Mouse (Mus musculus) forebrain, embryonic 10.5 days (tissue): ENCODE results near the gene Chd9. TPM values are rescaled to one million over a fixed set of nuclear protein-coding genes. Genes with fewer than 3 reads are reported as not detected.
A peak's percentile ranks its signal among the peaks of the same experiment; 100 is the strongest.

Experiments used
- DNase-seq: peaks from one replicate; pipeline ENCODE4 v3.0.0-alpha.2; 2017; ENCODE audit warnings: low spot score; ENCODE audit errors: extremely low spot score
- H3K27ac ChIP-seq: fragments of 300-500 bp; sonication (generic); 2 replicates; pipeline ENCODE4 v1.5.1; 2016; ENCODE audit warnings: mild to moderate bottlenecking
- H3K27me3 ChIP-seq: fragments of 300-500 bp; sonication (generic); 2 replicates; pipeline ENCODE4 v1.6.1; 2016; ENCODE audit warnings: mild to moderate bottlenecking; ENCODE audit not compliant: poor library complexity, severe bottlenecking
- H3K36me3 ChIP-seq: fragments of 300-500 bp; sonication (generic); replicated peaks from 2 replicates; pipeline ENCODE4 v1.6.1; 2016; ENCODE audit warnings: mild to moderate bottlenecking, moderate library complexity
- H3K4me1 ChIP-seq: fragments of 300-500 bp; sonication (generic); 2 replicates; pipeline ENCODE4 v1.6.1; 2016
- H3K4me3 ChIP-seq: fragments of 300-500 bp; sonication (generic); 2 replicates; pipeline ENCODE4 v1.5.1; 2016; ENCODE audit warnings: mild to moderate bottlenecking, moderate library complexity
- H3K9me3 ChIP-seq: fragments of 300-500 bp; sonication (generic); 2 replicates; pipeline ENCODE4 v1.6.1; 2016; ENCODE audit warnings: mild to moderate bottlenecking, moderate library complexity
- WGBS: fragments of 180-500 bp; shearing (Covaris S2); methylation state at CpG from one replicate; pipeline ENCODE4 v1.1.7; 2016; 5-methylcytosine and 5-hydroxymethylcytosine counted together
- polyA plus RNA-seq: library from polyadenylated mRNA; unstranded; fragments of >200 nt; fragmentation: Nextera tagmentation; extraction: Ambion mirVana; gene quantifications from 2 replicates; pipeline ENCODE4 v1.2.1, GENCODE M21; 2016

Gene Chd9
- polyA plus RNA-seq, 1 experiment from 2014 or later, result 33.4 TPM

DNA sequence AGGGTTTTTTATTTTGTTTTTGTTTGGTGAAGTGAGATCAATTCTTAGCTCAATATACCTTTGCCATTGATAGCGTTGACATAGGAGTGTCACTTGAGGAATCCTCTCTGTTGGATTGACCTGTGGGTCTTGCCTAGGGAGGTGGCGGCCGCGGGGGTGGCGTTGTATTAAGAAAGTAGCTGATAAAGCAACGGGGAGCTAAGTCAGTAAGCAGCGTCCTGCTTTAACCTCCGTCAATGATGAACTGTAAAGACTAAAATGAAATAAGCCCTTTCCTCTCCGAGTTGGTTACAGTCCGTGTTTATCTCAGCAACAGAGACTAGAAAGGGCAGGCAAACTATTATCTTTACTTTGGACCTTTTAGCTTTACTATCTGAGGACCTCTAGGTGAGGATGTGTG is 241.3 kb downstream of the Chd9 start:
- no peak for DNase-seq
- 12% methylated on average over 10 of the region's 10 CpGs for WGBS
- H3K27ac ChIP-seq, result peak overlapping the region; percentile 86

DNA sequence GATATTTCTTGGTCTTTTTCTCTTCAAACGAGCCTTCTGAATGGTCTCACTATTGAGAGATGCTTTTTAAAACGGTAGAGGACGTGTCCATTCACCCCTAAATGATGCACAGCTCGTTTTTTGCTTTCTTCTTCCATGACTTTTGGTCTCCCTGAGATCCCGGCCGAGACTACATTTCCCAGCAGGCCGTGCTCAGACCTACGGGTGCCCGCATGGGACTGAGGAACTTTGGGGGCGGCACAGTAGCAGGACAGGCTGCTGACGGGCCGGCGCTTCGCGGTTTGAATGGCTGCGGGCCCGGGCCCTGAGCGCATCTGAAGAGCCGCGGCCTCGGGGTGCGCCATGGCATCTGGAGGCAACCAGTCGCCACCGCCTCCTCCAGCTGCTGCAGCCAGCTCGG is 241.7 kb downstream of the Chd9 start, which contains the start of gene Rbl2:
TSS of gene Rbl2 (plus strand) at position 224 of the 400 bp plus-strand sequence.
- DNase-seq, result peak; percentile 93
- Histone ChIP-seq H3K27me3 (no peaks in the 10 kb centered on the region), H3K9me3 (no peaks in the 10 kb centered on the region), H3K4me1 (peaks cover 27% of the 10 kb centered on the region), H3K27ac (peak within 1 kb of the TSS; percentile 86), H3K4me3 (peak within 1 kb of the TSS; percentile 90), H3K36me3 (no peaks in the 10 kb centered on the region)
- under 1% methylated on average over 25 of the region's 25 CpGs for WGBS

More for the DNA sequence above, 241.3 kb downstream of the Chd9 start:
- Histone ChIP-seq H3K27me3 (no peaks in the 10 kb centered on the region), H3K9me3 (no peaks in the 10 kb centered on the region), H3K36me3 (no peaks in the 10 kb centered on the region), H3K4me3 (peak overlapping the region; percentile 90), H3K4me1 (peaks cover 27% of the 10 kb centered on the region)

DNA sequence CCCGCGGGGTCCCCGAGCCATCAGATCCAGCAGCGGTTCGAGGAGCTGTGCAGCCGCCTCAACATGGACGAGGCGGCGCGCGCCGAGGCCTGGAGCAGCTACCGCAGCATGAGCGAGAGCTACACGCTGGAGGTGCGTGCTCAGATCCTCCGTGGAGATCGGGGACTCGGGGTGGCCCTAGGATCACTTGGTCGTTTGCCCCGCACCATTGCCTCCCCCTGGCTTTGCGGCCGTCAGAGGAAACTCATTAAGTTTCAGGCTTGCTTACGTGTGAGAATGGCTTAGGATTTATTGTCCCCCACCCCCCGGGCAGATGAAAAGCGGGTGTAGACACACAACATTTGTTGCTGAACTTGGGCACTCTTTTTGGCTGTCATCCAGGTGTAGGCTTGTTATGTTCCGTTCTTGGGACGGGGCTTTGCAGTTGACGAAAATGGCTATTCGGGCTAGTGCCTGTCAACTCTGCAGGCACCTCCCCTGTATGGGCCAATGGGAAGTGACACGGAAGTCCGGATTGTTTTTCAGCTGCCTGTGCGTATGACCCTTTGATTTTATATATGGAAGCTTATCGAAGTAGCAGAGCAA is 242.2 kb downstream of the Chd9 start:
- Histone ChIP-seq H3K27me3 (no peaks in the 10 kb centered on the region), H3K4me1 (peaks cover 27% of the 10 kb centered on the region), H3K4me3 (peak overlapping the region; percentile 90), H3K9me3 (no peaks in the 10 kb centered on the region), H3K27ac (peak overlapping the region; percentile 86), H3K36me3 (no peaks in the 10 kb centered on the region)
- WGBS, result under 1% methylated on average over 34 of the region's 34 CpGs
- peak; percentile 60 for DNase-seq

DNA sequence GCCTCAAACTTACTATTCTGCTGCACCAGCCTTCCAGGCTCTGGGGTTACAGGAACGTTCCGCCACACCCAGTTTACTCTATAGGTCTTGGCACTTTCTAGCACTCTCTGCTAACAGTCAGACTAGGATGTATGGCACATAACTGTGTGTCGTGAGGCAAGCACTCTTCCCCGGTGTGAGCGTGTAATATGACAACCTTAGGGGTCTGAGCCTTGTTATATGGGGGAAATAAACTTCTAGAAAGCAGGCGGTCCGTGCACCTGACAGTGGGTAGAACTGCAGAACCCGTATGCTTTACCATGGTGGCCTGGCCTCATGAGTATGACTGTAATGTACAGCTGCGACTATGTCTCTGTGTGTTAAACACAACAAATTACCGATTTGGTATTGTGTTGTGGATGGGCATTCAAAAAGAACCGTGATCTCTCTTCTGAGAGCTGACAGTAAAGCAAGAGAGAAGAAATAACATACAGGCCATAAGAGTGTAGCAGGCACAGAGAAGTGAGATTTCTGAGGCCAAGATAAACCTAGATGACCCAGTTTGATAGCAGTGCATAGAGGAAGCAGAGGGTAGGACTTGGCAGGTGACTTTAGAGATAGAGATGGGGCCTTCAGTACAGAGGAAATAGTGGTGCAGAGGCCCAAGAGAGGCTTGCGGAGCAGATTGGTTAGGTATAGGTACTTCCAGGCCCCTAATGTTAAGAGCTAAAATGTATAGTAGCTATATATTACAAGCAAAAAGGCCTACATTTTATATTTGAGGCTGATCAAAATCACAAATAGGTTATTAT is 249.1 kb downstream of the Chd9 start:
- no peak overlapping the region for H3K4me3 ChIP-seq
- peaks cover 19% of the 10 kb centered on the region for H3K36me3 ChIP-seq
- no peaks in the 10 kb centered on the region for H3K4me1 ChIP-seq
- no peaks in the 10 kb centered on the region for H3K9me3 ChIP-seq
- DNase-seq, result no peak
- 93% methylated on average over 12 of the region's 12 CpGs for WGBS
- H3K27ac ChIP-seq, result no peak overlapping the region
- no peaks in the 10 kb centered on the region for H3K27me3 ChIP-seq

DNA sequence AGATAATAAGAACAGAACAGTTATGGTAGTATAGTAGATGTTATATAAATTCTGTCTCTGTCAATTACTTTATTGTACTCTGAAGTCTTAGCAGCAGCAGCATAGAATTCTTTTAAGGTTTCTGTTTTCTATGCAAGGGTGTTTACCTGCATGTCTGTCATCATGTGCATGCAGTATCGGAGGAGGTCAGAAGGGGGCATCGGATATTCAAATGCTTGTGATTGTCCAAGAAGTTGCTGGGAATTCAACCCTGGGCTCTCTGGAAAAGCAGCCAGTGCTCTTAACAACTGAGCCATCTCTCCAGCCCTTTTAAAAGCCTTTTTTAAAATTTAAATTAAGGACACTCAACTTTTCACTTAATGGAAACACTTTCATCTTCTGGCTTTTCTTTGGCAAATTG is 251.5 kb downstream of the Chd9 start:
- Histone ChIP-seq H3K27ac (no peak overlapping the region), H3K4me3 (no peak overlapping the region)

DNA sequence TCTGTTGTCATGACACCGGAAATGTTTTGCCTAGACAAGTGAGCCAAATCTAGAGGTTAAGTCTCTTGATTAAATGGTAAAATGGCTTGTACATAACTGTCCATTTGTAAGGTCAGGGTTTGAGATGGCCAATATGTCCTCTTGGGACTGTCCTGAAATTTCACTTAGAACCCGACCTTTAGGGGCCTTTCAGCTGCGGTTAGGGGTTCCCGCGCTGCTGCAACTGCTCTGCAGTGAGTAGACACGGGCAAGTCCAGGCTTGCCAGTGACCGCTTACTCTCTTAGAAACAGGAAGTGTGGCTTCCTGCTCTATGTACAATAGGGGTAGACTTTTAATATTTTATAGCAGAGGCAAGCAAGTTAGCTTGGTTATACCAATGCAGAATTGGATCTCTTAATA is 253.8 kb downstream of the Chd9 start:
- Histone ChIP-seq H3K9me3 (no peaks in the 10 kb centered on the region), H3K36me3 (peaks cover 28% of the 10 kb centered on the region), H3K27me3 (no peaks in the 10 kb centered on the region), H3K4me3 (no peak overlapping the region), H3K27ac (no peak overlapping the region), H3K4me1 (no peaks in the 10 kb centered on the region)
- 87% methylated on average over 7 of the region's 7 CpGs for WGBS
- no peak for DNase-seq

More for the DNA sequence above, 251.5 kb downstream of the Chd9 start:
- Histone ChIP-seq H3K36me3 (peaks cover 19% of the 10 kb centered on the region), H3K9me3 (no peaks in the 10 kb centered on the region), H3K27me3 (no peaks in the 10 kb centered on the region), H3K4me1 (no peaks in the 10 kb centered on the region)
- WGBS, result 93% methylated on average over 2 of the region's 2 CpGs
- DNase-seq, result no peak

DNA sequence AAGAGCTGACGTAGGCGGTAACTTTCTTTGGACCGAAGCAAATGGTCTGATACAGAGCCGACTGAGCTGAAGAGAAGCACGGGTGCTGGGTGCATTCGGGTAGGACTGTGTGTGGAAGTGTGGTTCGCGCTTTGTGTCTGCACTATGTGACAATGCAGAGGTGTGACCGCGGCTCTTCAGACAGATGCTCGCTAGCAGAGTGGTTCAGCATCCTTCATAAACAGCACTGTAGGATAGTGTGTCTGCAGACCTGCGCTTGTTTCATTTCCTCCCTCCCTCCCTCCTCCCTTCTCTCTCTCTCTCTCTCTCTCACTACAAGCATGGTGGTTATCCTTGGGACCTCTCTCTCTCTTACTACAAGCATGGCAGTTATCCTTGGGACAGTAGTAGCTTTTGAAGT is 254.3 kb downstream of the Chd9 start:
- H3K27ac ChIP-seq, result no peak overlapping the region
- no peak for DNase-seq
- no peaks in the 10 kb centered on the region for H3K9me3 ChIP-seq
- H3K36me3 ChIP-seq, result peaks cover 28% of the 10 kb centered on the region
- H3K4me3 ChIP-seq, result no peak overlapping the region
- no peaks in the 10 kb centered on the region for H3K27me3 ChIP-seq
- H3K4me1 ChIP-seq, result no peaks in the 10 kb centered on the region
- WGBS, result 93% methylated on average over 12 of the region's 12 CpGs

DNA sequence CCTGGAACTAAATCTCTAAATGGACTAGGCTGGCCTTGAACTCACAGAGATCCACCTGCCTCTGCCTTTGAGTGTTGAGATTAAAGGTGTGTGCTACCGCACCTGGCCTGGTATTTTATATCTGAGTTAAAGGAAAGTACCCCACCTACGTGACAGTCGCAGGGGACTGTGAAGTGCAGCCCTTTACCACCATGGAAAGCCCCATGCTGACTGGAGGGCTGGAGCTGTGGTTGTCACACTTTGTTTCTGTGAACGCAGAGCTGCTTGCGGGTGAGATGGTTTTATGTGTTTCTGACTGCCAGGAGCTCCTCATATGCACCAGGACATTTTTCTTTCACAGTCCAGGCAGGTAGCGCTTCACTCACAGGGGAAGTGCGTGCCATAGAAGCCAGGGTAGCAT is 260.3 kb downstream of the Chd9 start:
- DNase-seq, result no peak
- Histone ChIP-seq H3K36me3 (peaks cover 34% of the 10 kb centered on the region), H3K27ac (no peak overlapping the region), H3K9me3 (no peaks in the 10 kb centered on the region), H3K27me3 (no peaks in the 10 kb centered on the region), H3K4me1 (no peaks in the 10 kb centered on the region), H3K4me3 (no peak overlapping the region)
- WGBS, result 93% methylated on average over 7 of the region's 7 CpGs

DNA sequence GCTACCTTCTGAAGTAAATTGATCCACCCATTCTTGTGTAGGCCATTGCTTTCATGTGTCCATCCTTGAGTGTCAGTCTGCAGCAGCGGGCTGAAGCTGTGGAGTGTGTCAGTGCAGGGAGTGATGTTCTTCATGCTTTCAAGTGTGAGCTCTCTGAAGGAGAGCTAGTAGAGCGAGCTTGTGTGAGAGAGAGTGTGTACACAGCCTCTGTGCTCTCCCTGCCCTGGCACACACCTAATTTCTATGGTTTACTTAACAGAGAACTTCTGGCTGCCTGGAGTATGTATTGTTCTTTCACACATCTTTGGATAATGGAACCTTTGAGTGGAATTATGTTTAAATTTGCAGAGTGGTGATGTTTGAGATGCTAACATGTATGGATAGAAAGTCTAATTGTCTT is 261.4 kb downstream of the Chd9 start:
- Histone ChIP-seq H3K27me3 (no peaks in the 10 kb centered on the region), H3K4me1 (no peaks in the 10 kb centered on the region), H3K9me3 (no peaks in the 10 kb centered on the region), H3K4me3 (no peak overlapping the region), H3K27ac (no peak overlapping the region), H3K36me3 (peaks cover 34% of the 10 kb centered on the region)
- DNase-seq, result no peak
- 89% methylated on average over 2 of the region's 2 CpGs for WGBS

DNA sequence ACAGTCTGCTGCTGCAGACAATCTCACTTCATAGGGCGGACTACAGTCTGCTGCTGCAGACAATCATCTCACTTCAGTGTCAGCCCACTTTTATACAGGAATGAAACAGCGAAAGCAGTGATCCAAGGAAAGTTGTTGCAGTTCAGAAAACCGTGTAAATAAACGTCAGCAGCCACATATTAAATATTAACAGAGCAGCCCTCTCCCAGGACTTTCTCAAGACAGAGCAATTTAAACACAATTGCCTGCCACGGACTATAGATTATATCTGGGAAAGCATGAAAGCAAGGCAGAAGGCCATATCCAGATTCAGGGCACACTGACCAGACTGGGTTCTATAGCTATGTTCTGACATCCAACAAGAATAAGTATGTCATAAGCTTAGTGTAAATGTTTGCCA is 266.0 kb downstream of the Chd9 start:
- DNase-seq, result no peak
- Histone ChIP-seq H3K9me3 (no peaks in the 10 kb centered on the region), H3K27me3 (no peaks in the 10 kb centered on the region), H3K27ac (no peak overlapping the region), H3K36me3 (peaks cover 34% of the 10 kb centered on the region), H3K4me1 (no peaks in the 10 kb centered on the region), H3K4me3 (no peak overlapping the region)
- WGBS, result 92% methylated on average over 5 of the region's 5 CpGs

DNA sequence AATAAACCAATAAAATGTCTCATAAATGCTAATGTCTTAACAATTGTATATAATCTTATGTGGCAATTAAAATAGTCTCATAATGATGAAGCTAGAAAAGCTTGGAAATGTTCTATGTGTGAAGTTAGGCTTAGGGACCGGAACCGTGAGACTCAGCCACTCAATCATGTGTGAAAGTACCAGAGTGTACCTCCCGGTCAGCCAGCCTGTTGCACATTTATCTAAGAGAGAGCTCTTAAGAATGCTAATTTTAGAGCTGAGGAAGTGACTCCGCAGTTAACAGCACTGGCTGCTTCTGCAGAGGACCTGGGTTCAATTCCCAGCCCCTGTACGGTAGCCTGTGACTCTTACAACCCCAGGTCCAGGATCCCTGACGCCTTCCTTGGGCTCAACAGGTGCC is 270.0 kb downstream of the Chd9 start:
- 94% methylated on average over 6 of the region's 6 CpGs for WGBS
- DNase-seq, result no peak
- H3K27me3 ChIP-seq, result no peaks in the 10 kb centered on the region
- H3K4me1 ChIP-seq, result no peaks in the 10 kb centered on the region
- H3K9me3 ChIP-seq, result no peaks in the 10 kb centered on the region
- peaks cover 23% of the 10 kb centered on the region for H3K36me3 ChIP-seq
- H3K4me3 ChIP-seq, result no peak overlapping the region
- no peak overlapping the region for H3K27ac ChIP-seq
